Mouse (Mus musculus): ENCODE measurements around the gene Wipi2. TPM values are rescaled to one million over a fixed set of nuclear protein-coding genes. Genes with fewer than 3 reads are reported as not detected.

The Wipi2 gene
- total RNA-seq, 1 experiment: 62.4 TPM

GRCm38 (mm10) chr5:142622134-142622533 is 5.4 kb upstream of the Wipi2 start:
- no peak overlapping the region for H3K9ac ChIP-seq (ENCODE audit: insufficient read depth, low read depth, low read length, poor library complexity, severe bottlenecking)
- no peak overlapping the region for H3K4me3 ChIP-seq (ENCODE audit: insufficient read depth in 1 of 2, low read depth in 1 of 2, low read length in 2 of 2, poor library complexity in 1 of 2, severe bottlenecking in 1 of 2)
- no peaks in the 10 kb centered on the region for H3K9me3 ChIP-seq (ENCODE audit: control insufficient read depth, insufficient read depth, low read depth, low read length)
- no peak for DNase-seq (ENCODE audit: low read depth, low spot score)
- no peaks in the 10 kb centered on the region for H3K36me3 ChIP-seq (ENCODE audit: control insufficient read depth, insufficient read depth, low read length, poor library complexity, severe bottlenecking)
- TF ChIP-seq CHD2 (IDR thresholded peaks at IDR 0.05; ENCODE audit: low read depth, low read length): no peak
- no peak for TF ChIP-seq MAFK (IDR thresholded peaks at IDR 0.05; ENCODE audit: insufficient read depth, low read depth, low read length)
- no peak for TF ChIP-seq HCFC1 (IDR thresholded peaks at IDR 0.05; ENCODE audit: borderline replicate concordance, insufficient read depth, low read length)
- no peak for TF ChIP-seq ZC3H11A (IDR thresholded peaks at IDR 0.05; ENCODE audit: borderline replicate concordance, low read depth, low read length)
- in situ Hi-C loops (cut with MboI; ENCODE audit: low sequenced_read_pairs in 2 of 2, unreplicated experiment in 2 of 2): loop anchor here in 1 of 2 experiments (5.0 kb wide), 1 partner anchor 140 kb away; no protein-coding TSS in a partner anchor
- H3K27ac ChIP-seq (ENCODE audit: insufficient read depth, low read depth, low read length, poor library complexity, severe bottlenecking): no peak overlapping the region
- no peaks in the 10 kb centered on the region for H3K4me1 ChIP-seq (ENCODE audit: control insufficient read depth in 2 of 2, insufficient read depth in 2 of 2, low read length in 2 of 2, poor library complexity in 1 of 2)

GRCm38 (mm10) chr5:142623080-142623479 is 4.4 kb upstream of the Wipi2 start:
- no peak overlapping the region for H3K4me3 ChIP-seq (ENCODE audit: insufficient read depth in 1 of 2, low read depth in 1 of 2, low read length in 2 of 2, poor library complexity in 1 of 2, severe bottlenecking in 1 of 2)
- no peaks in the 10 kb centered on the region for H3K9me3 ChIP-seq (ENCODE audit: control insufficient read depth, insufficient read depth, low read depth, low read length)
- no peak for DNase-seq (ENCODE audit: low read depth, low spot score)
- in situ Hi-C loops (cut with MboI; ENCODE audit: low sequenced_read_pairs in 2 of 2, unreplicated experiment in 2 of 2): loop anchor here in 1 of 2 experiments (5.0 kb wide), 1 partner anchor 141 kb away; no protein-coding TSS in a partner anchor
- H3K4me1 ChIP-seq (ENCODE audit: control insufficient read depth in 2 of 2, insufficient read depth in 2 of 2, low read length in 2 of 2, poor library complexity in 1 of 2): peaks cover 0 to 2% of the 10 kb centered on the region in 2 experiments; a peak in 2 of 4 replicates
- TF ChIP-seq MAFK (IDR thresholded peaks at IDR 0.05; ENCODE audit: insufficient read depth, low read depth, low read length): no peak
- no peak for TF ChIP-seq HCFC1 (IDR thresholded peaks at IDR 0.05; ENCODE audit: borderline replicate concordance, insufficient read depth, low read length)
- TF ChIP-seq ZNF384 (IDR thresholded peaks at IDR 0.05; ENCODE audit: low read depth, low read length): no peak
- no peak for TF ChIP-seq CHD2 (IDR thresholded peaks at IDR 0.05; ENCODE audit: low read depth, low read length)
- TF ChIP-seq ZC3H11A (IDR thresholded peaks at IDR 0.05; ENCODE audit: borderline replicate concordance, low read depth, low read length): no peak
- H3K9ac ChIP-seq (ENCODE audit: insufficient read depth, low read depth, low read length, poor library complexity, severe bottlenecking): no peak overlapping the region
- H3K36me3 ChIP-seq (ENCODE audit: control insufficient read depth, insufficient read depth, low read length, poor library complexity, severe bottlenecking): no peaks in the 10 kb centered on the region
- no peak overlapping the region for H3K27ac ChIP-seq (ENCODE audit: insufficient read depth, low read depth, low read length, poor library complexity, severe bottlenecking)

DNA sequence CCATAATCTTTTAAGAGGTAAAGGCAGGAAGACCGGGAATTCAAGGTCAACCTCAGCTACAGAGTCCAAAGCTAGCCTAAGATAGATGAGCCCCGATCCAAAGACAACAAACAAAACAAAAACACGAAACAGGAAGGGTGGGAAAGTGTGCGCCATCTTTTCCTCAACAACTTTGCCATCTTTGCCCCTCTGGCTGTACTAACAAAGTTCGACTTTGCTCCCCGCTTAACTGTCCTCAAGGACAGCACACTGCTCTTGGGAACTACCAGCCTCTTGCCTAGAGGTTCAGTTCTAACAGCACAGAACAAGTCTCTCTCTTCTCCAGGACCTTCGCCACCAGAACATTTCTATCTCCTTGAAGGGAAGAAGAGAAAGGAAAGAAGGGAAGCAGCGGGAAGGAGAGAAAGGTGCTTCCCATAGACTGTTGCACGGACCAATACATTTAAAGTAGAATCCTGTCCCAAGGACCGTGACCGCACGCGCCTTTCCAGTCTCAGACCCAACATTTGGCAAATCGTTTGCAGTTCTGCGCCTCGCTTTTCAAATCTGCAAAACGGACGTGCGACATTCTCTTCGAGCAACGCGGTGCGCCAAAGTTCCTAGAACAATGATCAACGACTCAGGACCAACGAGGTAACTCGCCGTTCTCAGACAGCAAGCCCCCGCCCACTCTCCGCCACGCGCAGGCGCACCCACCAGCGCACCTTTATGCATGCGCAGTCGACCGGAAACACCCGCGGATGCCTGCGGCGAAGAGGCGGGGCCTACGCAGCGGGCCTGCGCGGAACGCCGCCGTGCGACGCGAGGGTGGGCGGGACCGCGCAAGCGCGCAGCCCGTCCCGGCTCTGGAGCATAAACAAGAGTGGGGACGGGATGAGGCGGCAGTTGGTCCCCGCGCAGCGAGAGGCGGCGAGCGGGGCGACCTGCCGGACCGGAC is 1.5 kb downstream of the Wipi2 start:
- Histone ChIP-seq H3K27ac (ENCODE audit: insufficient read depth, low read depth, low read length, poor library complexity, severe bottlenecking) (peak overlapping the region; percentile 77), H3K36me3 (ENCODE audit: control insufficient read depth, insufficient read depth, low read length, poor library complexity, severe bottlenecking) (peaks cover 10% of the 10 kb centered on the region; the same call in 1 of the 2 replicates), H3K9me3 (ENCODE audit: control insufficient read depth, insufficient read depth, low read depth, low read length) (no peaks in the 10 kb centered on the region), H3K4me3 (ENCODE audit: insufficient read depth in 1 of 2, low read depth in 1 of 2, low read length in 2 of 2, poor library complexity in 1 of 2, severe bottlenecking in 1 of 2) (peak overlapping the region; percentile 82 to 93), H3K4me1 (ENCODE audit: control insufficient read depth in 2 of 2, insufficient read depth in 2 of 2, low read length in 2 of 2, poor library complexity in 1 of 2) (peaks cover 0 to 10% of the 10 kb centered on the region in 2 experiments; a peak in 2 of 4 replicates), H3K9ac (ENCODE audit: insufficient read depth, low read depth, low read length, poor library complexity, severe bottlenecking) (peak overlapping the region; percentile 90)
- peak; percentile 91 for DNase-seq (ENCODE audit: low read depth, low spot score)
- TF ChIP-seq ZNF384 (IDR thresholded peaks at IDR 0.05; ENCODE audit: low read depth, low read length) (no peak), ZC3H11A (IDR thresholded peaks at IDR 0.05; ENCODE audit: borderline replicate concordance, low read depth, low read length) (no peak), HCFC1 (IDR thresholded peaks at IDR 0.05; ENCODE audit: borderline replicate concordance, insufficient read depth, low read length) (peak; percentile 51; the same call in 1 of the 2 replicates), CHD2 (IDR thresholded peaks at IDR 0.05; ENCODE audit: low read depth, low read length) (no peak), MAFK (IDR thresholded peaks at IDR 0.05; ENCODE audit: insufficient read depth, low read depth, low read length) (no peak)
- in situ Hi-C loops (cut with MboI; ENCODE audit: low sequenced_read_pairs in 2 of 2, unreplicated experiment in 2 of 2): no loop called here

DNA sequence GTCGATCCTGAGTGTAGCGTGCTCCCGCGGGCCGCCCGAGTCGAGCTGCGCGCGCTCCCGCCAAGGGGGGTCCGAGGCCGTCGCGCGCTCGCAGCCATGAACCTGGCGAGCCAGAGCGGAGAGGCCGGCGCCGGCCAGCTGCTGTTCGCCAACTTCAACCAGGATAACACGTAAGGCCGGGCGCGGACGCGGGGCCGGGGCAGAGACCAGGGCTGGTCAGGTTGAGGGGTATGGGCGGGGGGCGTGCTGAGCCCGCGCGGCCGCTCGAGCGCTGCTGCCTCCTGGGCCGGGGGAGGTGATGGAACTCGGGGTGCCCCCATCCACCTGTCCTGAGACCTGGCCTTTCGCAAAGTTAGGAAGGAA is 2.1 kb downstream of the Wipi2 start:
- no peak for DNase-seq (ENCODE audit: low read depth, low spot score)
- Histone ChIP-seq H3K36me3 (ENCODE audit: control insufficient read depth, insufficient read depth, low read length, poor library complexity, severe bottlenecking) (peaks cover 12% of the 10 kb centered on the region; the same call in 1 of the 2 replicates), H3K4me3 (ENCODE audit: insufficient read depth in 1 of 2, low read depth in 1 of 2, low read length in 2 of 2, poor library complexity in 1 of 2, severe bottlenecking in 1 of 2) (peak overlapping the region; percentile 80 to 93), H3K4me1 (ENCODE audit: control insufficient read depth in 2 of 2, insufficient read depth in 2 of 2, low read length in 2 of 2, poor library complexity in 1 of 2) (peaks cover 0 to 10% of the 10 kb centered on the region in 2 experiments; a peak in 2 of 4 replicates), H3K9ac (ENCODE audit: insufficient read depth, low read depth, low read length, poor library complexity, severe bottlenecking) (peak overlapping the region; percentile 84), H3K27ac (ENCODE audit: insufficient read depth, low read depth, low read length, poor library complexity, severe bottlenecking) (peak overlapping the region; percentile 57), H3K9me3 (ENCODE audit: control insufficient read depth, insufficient read depth, low read depth, low read length) (no peaks in the 10 kb centered on the region)
- no peak for TF ChIP-seq ZNF384 (IDR thresholded peaks at IDR 0.05; ENCODE audit: low read depth, low read length)
- no peak for TF ChIP-seq ZC3H11A (IDR thresholded peaks at IDR 0.05; ENCODE audit: borderline replicate concordance, low read depth, low read length)
- TF ChIP-seq MAFK (IDR thresholded peaks at IDR 0.05; ENCODE audit: insufficient read depth, low read depth, low read length): no peak
- no peak for TF ChIP-seq CHD2 (IDR thresholded peaks at IDR 0.05; ENCODE audit: low read depth, low read length)
- no peak for TF ChIP-seq HCFC1 (IDR thresholded peaks at IDR 0.05; ENCODE audit: borderline replicate concordance, insufficient read depth, low read length)
- in situ Hi-C loops (cut with MboI; ENCODE audit: low sequenced_read_pairs in 2 of 2, unreplicated experiment in 2 of 2): no loop called here
